Mouse (Mus musculus) layer of hippocampus, adult 8-10 months (tissue): ENCODE data around the gene Hmgxb4. TPM values are rescaled to one million over a fixed set of nuclear protein-coding genes. Genes with fewer than 3 reads are reported as not detected.
A peak's percentile ranks its signal among the peaks of the same experiment; 100 is the strongest.

Experiments used
- DNase-seq, 2 experiments: peaks; one replicate each; pipeline ENCODE4 v3.0.0; 2022; ENCODE audit warnings: low spot score in 2 of 2
- total RNA-seq, 4 experiments: library from RNA; stranded (reverse); gene quantifications; 2 replicates each; pipeline ENCODE4 v1.2.4; 2022

The Hmgxb4 gene
- total RNA-seq, 4 experiments from 2014 or later = 26.2 to 29.8 (median 27.6) TPM

GRCm38 (mm10) chr8:75071627-75072346 is 78.6 kb downstream of the Hmgxb4 start:
- DNase-seq = peak; percentile 58 to 81

GRCm38 (mm10) chr8:75074876-75075275 is 81.7 kb downstream of the Hmgxb4 start:
- no peak for DNase-seq

- no peak for DNase-seq
Observed at GRCm38 (mm10) chr8:75078215-75078614, 85.1 kb downstream of the Hmgxb4 start.

- DNase-seq = no peak
Observed at GRCm38 (mm10) chr8:75078851-75079250, 85.7 kb downstream of the Hmgxb4 start.

Other genes starting within 250 kb of the Hmgxb4 start
- gene Isx, start 120.2 kb upstream of the Hmgxb4 start, total RNA-seq = under 1 TPM in 1 of 4 experiments, not detected in 3; 0.26 TPM
- gene Tom1, start 40.3 kb downstream of the Hmgxb4 start, total RNA-seq = 10 to 100 TPM; 33.4 to 45.8 (median 37.3) TPM
- gene Hmox1, start 100.3 kb downstream of the Hmgxb4 start, total RNA-seq = 10 to 100 TPM in 2 of 4 experiments, 1 to 10 TPM in 2; 4.9 to 14.6 (median 9.5) TPM
- gene Mcm5, start 116.2 kb downstream of the Hmgxb4 start, total RNA-seq = 1 to 10 TPM; 6.0 to 7.6 (median 6.4) TPM
- gene Rasd2, start 220.6 kb downstream of the Hmgxb4 start, total RNA-seq = 10 to 100 TPM; 52.3 to 75.1 (median 64.2) TPM